Mouse (Mus musculus) hindbrain, embryonic 14.5 days (tissue): Measurements from ENCODE around the gene Eif4a1. TPM values are rescaled to one million over a fixed set of nuclear protein-coding genes. Genes with fewer than 3 reads are reported as not detected.

Experiments used
- ATAC-seq: fragments of 200-750 bp; cut with Nextera tagmentation; 2 replicates; pipeline ENCODE4 v1.8.0; 2017; ENCODE audit warnings: moderate number of reproducible peaks, mild to moderate bottlenecking, moderate TSS enrichment, moderate library complexity; ENCODE audit not compliant: low FRiP score
- DNase-seq: peaks from one replicate; pipeline ENCODE4 v3.0.0-alpha.2; 2015; ENCODE audit warnings: low spot score
- H3K27ac ChIP-seq: fragments of 300-500 bp; sonication (generic); 2 replicates; pipeline ENCODE4 v1.5.1; 2014; ENCODE audit warnings: mild to moderate bottlenecking, moderate library complexity
- H3K27me3 ChIP-seq: fragments of 300-500 bp; sonication (generic); 2 replicates; pipeline ENCODE4 v1.6.1; 2014; ENCODE audit warnings: mild to moderate bottlenecking, low read length, mixed read lengths; ENCODE audit not compliant: control insufficient read depth, insufficient read depth
- H3K36me3 ChIP-seq: fragments of 300-500 bp; sonication (generic); replicated peaks from 2 replicates; pipeline ENCODE4 v1.6.1; 2014; ENCODE audit not compliant: control insufficient read depth, insufficient read depth
- H3K4me1 ChIP-seq: fragments of 300-500 bp; sonication (generic); replicated peaks from 2 replicates; pipeline ENCODE4 v1.6.1; 2014; ENCODE audit warnings: antibody characterized with exemption, low read length, mixed read lengths; ENCODE audit not compliant: control insufficient read depth, insufficient read depth
- H3K4me2 ChIP-seq: fragments of 300-500 bp; sonication (generic); replicated peaks from 2 replicates; pipeline ENCODE4 v1.6.1; 2014; ENCODE audit warnings: mild to moderate bottlenecking, moderate library complexity
- H3K4me3 ChIP-seq: fragments of 300-500 bp; sonication (generic); replicated peaks from 2 replicates; pipeline ENCODE4 v1.5.1; 2014; ENCODE audit warnings: mild to moderate bottlenecking, low read length
- H3K9ac ChIP-seq: fragments of 300-500 bp; sonication (generic); 2 replicates; pipeline ENCODE4 v1.6.1; 2014
- H3K9me3 ChIP-seq: fragments of 300-500 bp; sonication (generic); 2 replicates; pipeline ENCODE4 v1.6.1; 2016; ENCODE audit warnings: low read length; ENCODE audit not compliant: control insufficient read depth
- WGBS: fragments of 180-500 bp; shearing (Covaris S2); extraction: QIAGEN DNeasy Blood & Tissue Kit; methylation state at CpG from one replicate; pipeline ENCODE4 v1.1.7; 2014; 5-methylcytosine and 5-hydroxymethylcytosine counted together
- polyA plus RNA-seq: library from polyadenylated mRNA; unstranded; fragments of >200 nt; fragmentation: Nextera tagmentation; extraction: Ambion mirVana; gene quantifications from 2 replicates; pipeline ENCODE4 v1.2.1, GENCODE M21; 2014

The Eif4a1 gene
- polyA plus RNA-seq, 1 experiment from 2014 or later, result 559 TPM

DNA sequence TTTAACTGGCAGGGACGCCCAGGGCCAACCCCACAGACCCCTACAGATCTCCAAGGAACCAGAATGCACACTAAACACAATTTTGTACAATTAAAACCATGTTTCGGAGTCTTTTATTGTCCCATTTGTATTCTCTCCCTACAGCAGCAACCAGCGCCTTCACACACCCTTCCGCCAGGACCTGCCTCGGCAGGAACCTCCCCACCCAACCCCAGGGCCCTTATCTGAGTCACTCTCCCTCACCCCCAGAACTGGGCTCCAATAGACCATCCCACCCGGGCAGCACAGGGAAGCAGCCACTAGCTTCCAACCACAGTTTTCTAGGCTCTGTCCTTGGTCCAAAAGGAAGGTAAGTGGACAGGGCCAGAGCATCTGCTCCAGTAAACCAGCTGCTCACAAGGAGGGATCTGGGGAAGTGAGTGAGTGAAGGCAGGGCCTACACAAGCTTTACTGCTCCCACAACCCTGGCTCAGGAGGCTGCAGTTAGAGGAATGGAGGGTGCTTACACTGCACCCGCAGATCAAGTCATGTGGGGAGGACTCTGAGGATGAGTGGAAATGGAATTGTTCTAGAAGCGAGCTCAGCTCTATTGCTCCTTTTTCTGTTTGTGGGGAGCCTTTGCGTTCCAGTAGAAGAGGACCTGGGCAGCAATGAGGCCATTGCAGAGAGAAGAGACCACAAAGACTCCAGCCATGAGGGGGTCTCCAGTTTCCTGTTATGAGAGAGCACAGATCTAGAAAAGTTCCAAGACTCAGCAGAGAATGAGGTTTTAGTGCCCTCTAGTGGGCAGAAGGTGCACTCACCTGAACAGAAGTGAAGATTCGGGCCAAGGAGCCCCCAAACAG is 15.4 kb downstream of the Eif4a1 start:
- ATAC-seq (no peak), DNase-seq (peak; percentile 82)
- no peak overlapping the region for H3K4me3 ChIP-seq
- no peak overlapping the region for H3K9ac ChIP-seq
- peaks cover 7% of the 10 kb centered on the region; the same call in 1 of the 2 replicates for H3K4me1 ChIP-seq
- H3K27me3 ChIP-seq, result no peaks in the 10 kb centered on the region
- peaks cover 74% of the 10 kb centered on the region for H3K36me3 ChIP-seq
- no peak overlapping the region for H3K27ac ChIP-seq
- H3K9me3 ChIP-seq, result no peaks in the 10 kb centered on the region
- 83% methylated on average over 10 of the region's 10 CpGs for WGBS
- no peak overlapping the region for H3K4me2 ChIP-seq

DNA sequence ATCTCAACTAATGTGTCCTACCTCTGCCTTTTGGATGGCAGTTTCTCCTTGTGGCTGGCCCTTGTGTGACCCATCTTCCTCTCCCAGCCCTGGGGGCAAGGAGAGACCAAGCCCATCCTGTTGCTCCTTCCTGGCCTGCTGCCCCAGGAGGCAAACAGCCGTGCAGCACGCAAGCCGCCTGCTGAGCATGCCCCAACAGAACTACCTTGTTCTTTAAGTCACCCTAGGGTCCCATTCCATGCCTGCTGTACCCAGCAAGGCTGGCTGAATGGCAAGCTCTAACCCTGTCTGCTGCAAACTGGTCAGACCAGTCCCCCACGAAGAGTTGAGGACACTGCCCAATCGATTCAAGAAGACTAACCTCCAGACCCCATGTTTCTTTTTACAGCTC is 16.2 kb downstream of the Eif4a1 start:
- WGBS, result 90% methylated on average over 5 of the region's 5 CpGs
- peaks cover 82% of the 10 kb centered on the region for H3K36me3 ChIP-seq
- H3K27ac ChIP-seq, result no peak overlapping the region
- H3K9me3 ChIP-seq, result no peaks in the 10 kb centered on the region
- no peak overlapping the region for H3K4me2 ChIP-seq
- DNase-seq, result no peak
- no peak overlapping the region for H3K9ac ChIP-seq
- H3K4me1 ChIP-seq, result no peaks in the 10 kb centered on the region
- no peaks in the 10 kb centered on the region for H3K27me3 ChIP-seq
- H3K4me3 ChIP-seq, result no peak overlapping the region
- ATAC-seq, result no peak

DNA sequence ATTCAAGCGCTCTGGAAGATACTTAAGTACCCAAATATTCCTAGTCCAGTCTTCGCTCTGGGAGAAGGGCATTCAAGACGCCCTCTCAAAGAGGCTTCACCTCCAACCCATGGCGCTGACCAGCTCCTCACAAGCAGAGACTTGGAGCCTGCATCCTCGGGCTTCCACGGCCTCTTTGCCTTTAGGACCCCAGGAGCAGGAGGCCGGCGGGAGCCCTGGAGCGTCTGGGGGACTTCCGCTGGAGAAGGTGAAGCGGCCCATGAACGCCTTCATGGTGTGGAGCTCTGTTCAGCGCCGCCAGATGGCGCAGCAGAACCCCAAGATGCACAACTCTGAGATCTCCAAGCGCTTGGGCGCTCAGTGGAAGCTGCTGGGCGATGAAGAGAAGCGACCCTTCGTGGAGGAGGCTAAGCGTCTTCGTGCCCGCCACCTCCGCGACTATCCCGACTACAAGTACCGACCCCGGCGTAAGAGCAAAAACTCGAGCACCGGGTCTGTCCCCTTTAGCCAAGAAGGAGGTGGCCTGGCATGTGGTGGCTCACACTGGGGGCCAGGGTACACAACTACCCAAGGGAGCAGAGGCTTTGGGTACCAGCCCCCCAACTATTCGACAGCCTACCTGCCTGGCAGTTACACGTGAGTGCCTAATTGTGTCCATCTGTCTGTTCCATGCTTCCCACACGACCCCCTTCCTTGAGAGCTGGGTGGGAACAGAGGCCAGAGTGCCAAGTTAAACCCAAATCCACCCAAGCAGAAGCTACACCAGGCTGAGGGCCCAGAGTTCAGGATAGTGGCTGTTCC is 16.8 kb downstream of the Eif4a1 start, which contains the start of gene Sox15:
TSS of gene Sox15 (plus strand) at position 51 of the 801 bp plus-strand sequence.
- H3K4me1 ChIP-seq, result no peaks in the 10 kb centered on the region
- H3K36me3 ChIP-seq, result peaks cover 88% of the 10 kb centered on the region
- peak; percentile 83 for DNase-seq
- H3K27ac ChIP-seq, result no peak within 1 kb of the TSS
- no peaks in the 10 kb centered on the region for H3K9me3 ChIP-seq
- H3K4me2 ChIP-seq, result no peak within 1 kb of the TSS
- ATAC-seq, result peak; percentile 65
- H3K27me3 ChIP-seq, result no peaks in the 10 kb centered on the region
- no peak within 1 kb of the TSS for H3K4me3 ChIP-seq
- H3K9ac ChIP-seq, result no peak within 1 kb of the TSS
- 24% methylated on average over 34 of the region's 34 CpGs for WGBS

DNA sequence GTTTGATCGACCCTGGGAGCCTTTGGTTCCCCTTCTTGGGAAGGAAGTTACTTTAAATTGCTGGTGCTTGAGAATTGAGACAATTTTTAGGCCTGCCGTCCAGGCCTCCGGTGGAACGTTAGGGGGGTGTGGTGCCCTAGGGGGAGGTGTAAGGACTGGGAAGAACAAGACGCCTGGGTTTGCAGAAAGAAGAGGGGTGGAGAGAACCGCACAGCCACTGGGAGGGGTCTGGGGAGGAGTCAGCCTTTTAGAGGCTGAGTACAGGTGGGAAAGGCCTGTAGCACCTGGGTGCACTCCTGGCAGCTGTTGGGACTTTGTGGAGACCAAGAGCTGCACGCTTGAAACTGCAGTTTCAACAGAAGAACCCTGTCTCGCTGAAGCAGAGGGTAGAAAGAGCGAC is 17.5 kb downstream of the Eif4a1 start:
- H3K27me3 ChIP-seq, result no peaks in the 10 kb centered on the region
- H3K9ac ChIP-seq, result no peak overlapping the region

DNA sequence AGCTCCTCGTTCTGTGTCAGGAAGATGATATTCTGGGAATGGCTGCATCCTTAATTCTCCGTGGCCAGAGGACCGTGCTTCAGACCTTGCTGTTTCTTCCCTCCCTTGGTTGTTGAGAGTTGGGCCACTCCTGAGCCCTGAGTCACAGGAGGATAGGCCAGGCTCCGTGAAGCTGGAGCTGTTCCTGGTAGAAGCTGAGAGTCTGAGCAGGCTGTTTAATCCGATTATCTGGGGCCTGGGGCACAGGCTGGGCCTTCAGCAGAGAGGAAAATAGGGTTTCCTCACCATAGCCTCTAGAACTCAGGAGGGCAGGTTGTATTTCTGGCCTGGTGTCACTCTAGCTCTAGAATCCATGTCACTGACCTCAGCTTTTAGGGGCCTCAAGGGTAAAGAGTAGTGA is 18.8 kb downstream of the Eif4a1 start:
- H3K9ac ChIP-seq, result no peak overlapping the region
- H3K36me3 ChIP-seq, result peaks cover 91% of the 10 kb centered on the region
- 69% methylated on average over 5 of the region's 5 CpGs for WGBS
- H3K9me3 ChIP-seq, result no peaks in the 10 kb centered on the region
- H3K4me3 ChIP-seq, result no peak overlapping the region
- no peak overlapping the region for H3K27ac ChIP-seq
- H3K27me3 ChIP-seq, result no peaks in the 10 kb centered on the region
- no peaks in the 10 kb centered on the region for H3K4me1 ChIP-seq
- DNase-seq, result no peak
- H3K4me2 ChIP-seq, result no peak overlapping the region
- no peak for ATAC-seq

More for the DNA sequence above, 17.5 kb downstream of the Eif4a1 start:
- Histone ChIP-seq H3K27ac (no peak overlapping the region), H3K36me3 (peaks cover 90% of the 10 kb centered on the region), H3K9me3 (no peaks in the 10 kb centered on the region), H3K4me2 (no peak overlapping the region), H3K4me1 (no peaks in the 10 kb centered on the region), H3K4me3 (no peak overlapping the region)
- no peak for DNase-seq
- WGBS, result 48% methylated on average over 9 of the region's 9 CpGs
- ATAC-seq, result no peak

DNA sequence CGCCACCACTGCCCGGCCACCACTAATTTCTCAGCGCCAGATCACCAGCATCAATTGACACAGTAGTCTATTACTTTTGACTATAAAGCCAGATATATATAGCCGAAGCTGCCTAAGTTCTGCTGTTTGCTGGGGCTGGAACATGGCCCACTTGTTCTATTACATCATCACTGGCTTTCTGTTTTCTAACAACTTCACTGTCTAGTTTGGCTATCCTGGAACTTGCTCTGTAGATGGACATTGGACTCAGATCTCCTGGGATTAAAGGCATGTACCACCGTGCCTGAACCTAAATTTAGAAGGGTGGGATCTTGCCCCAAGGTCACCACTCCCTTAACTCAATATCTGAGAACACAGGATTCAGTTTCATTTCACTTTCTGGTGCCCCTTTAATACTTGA is 26.4 kb downstream of the Eif4a1 start:
- Histone ChIP-seq H3K9ac (no peak overlapping the region), H3K4me3 (no peak overlapping the region), H3K4me1 (no peaks in the 10 kb centered on the region), H3K9me3 (no peaks in the 10 kb centered on the region), H3K27ac (no peak overlapping the region), H3K27me3 (no peaks in the 10 kb centered on the region), H3K4me2 (no peak overlapping the region), H3K36me3 (peaks cover 100% of the 10 kb centered on the region)
- 97% methylated on average over 5 of the region's 5 CpGs for WGBS
- ATAC-seq, result no peak
- no peak for DNase-seq

DNA sequence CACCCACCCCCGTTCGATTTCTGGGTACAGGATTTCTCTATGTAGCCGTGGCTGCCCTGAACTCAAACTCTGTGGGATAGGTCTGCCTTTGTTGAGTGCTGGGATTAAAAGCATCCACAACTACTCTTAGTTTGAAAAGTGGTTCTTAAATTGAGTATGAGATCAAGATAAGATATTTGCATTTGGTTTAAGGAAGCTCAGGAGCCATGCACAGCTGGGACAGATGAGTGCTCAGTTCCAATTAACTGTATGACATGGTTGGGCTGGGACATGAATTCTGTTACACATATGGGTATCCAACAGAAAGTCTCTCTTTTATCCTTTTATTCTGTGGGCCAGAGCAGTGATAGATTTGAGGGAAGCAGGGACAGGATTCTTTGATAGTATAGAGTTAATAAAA is 36.8 kb downstream of the Eif4a1 start:
- no peak for ATAC-seq
- peaks cover 30% of the 10 kb centered on the region for H3K36me3 ChIP-seq
- no peaks in the 10 kb centered on the region for H3K27me3 ChIP-seq
- no peak for DNase-seq
- peaks cover 29% of the 10 kb centered on the region for H3K4me1 ChIP-seq
- WGBS, result 93% methylated on average over 3 of the region's 3 CpGs
- no peak overlapping the region for H3K4me3 ChIP-seq
- H3K27ac ChIP-seq, result no peak overlapping the region
- peak overlapping the region; percentile 62; the same call in 1 of the 2 replicates for H3K4me2 ChIP-seq
- H3K9ac ChIP-seq, result no peak overlapping the region
- H3K9me3 ChIP-seq, result no peaks in the 10 kb centered on the region

DNA sequence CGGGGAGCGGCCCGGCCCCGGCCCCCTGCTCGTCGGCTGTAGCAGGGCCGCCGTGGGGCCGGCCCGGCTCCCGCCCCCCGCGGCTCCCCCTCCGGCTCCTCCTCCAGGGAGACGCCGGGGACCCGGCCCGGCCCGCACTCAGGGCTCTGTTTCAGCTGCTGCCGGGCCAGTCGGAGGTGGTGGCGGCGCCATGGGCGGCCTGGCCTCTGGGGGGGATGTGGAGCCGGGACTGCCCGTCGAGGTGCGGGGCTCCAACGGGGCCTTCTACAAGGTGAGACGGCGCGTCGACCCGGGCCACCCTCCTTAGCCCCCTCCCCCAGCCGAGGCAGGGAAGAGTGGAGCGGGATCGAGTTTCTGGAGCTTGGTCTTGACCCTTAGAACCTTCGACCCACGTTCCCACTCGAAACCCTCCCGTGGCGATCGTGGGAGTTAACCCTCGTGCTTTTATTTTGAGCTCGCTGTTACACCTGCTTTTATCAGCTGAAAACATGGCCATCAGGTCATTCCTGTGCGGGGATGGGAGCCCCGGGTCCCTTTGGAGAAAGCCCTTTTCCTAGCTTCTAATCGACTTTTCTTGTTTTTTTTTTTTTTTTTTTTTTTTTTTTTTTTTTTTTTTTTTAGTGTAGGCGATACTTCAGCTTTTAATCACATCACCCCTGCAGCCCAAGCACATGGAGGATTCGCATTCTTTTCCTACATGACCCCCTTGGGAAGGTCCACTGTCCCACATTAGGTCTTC is 38.9 kb downstream of the Eif4a1 start:
- Histone ChIP-seq H3K9ac (peak overlapping the region; percentile 97), H3K9me3 (no peaks in the 10 kb centered on the region), H3K27me3 (no peaks in the 10 kb centered on the region), H3K36me3 (peaks cover 13% of the 10 kb centered on the region; the same call in 1 of the 2 replicates), H3K4me3 (peak overlapping the region; percentile 94), H3K4me2 (peak overlapping the region; percentile 62), H3K27ac (peak overlapping the region; percentile 93), H3K4me1 (peaks cover 29% of the 10 kb centered on the region)
- WGBS, result 1% methylated on average over 46 of the region's 50 CpGs
- ATAC-seq (peak; percentile 43), DNase-seq (no peak)
